Comparison of ENCODE assay signal across 28 mouse cellular contexts in the genomic region with DNA sequence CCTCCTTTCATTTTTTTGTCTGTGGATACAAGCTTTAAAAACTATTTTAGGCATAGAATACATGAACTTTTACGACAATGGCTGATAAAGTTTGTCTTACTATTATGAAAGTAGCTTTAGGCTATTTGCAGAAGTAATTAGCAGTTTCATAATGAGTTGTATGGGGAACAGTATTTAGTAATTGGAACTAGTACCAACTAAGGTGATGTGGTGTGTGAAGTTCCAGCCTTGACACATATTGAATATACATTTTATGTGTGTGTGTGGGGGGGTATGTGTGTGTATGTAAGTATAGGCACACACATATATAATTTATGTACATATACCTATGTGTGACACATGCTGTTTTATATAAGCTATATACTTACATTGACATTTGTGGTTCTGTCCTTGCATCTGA. TPM values are rescaled to one million over a fixed set of nuclear protein-coding genes. Genes with fewer than 3 reads are reported as not detected.
DNase-seq lines count a peak whose midpoint lies in the region; ATAC-seq and TF ChIP-seq lines count a peak whose summit lies in the region.
"Had no signal": no experiment of that assay in that cellular context is flagged by ENCODE, and none has a peak within 500 bp of the region (broad histone marks: within the 10 kb centered on the region; RNA-seq: fewer than 3 reads in every experiment).

No protein-coding gene starts in this region.

- no peak for TF ChIP-seq POLR2A in CH12.LX (IDR thresholded peaks at IDR 0.05; ENCODE audit: low read depth, low read length)

- intact Hi-C loops in left cerebral cortex, postnatal 4 days (cut with DNase I) = no loop called here

- ATAC-seq in granulocyte monocyte progenitor cell, adult 5-6 weeks (replicated peaks; ENCODE audit: poor library complexity, severe bottlenecking) = peak; percentile 95
- ATAC-seq in megakaryocyte progenitor cell, adult 5-6 weeks (replicated peaks; ENCODE audit: poor library complexity) = peak; percentile 76
- ATAC-seq: activated CD4-positive, CD25-positive, alpha-beta regulatory T cell, adult 4 months; CD4-positive, CD25-positive, alpha-beta regulatory T cell, adult 4 months; forebrain, embryonic 13.5 days; forebrain, embryonic 15.5 days; forebrain, postnatal 0 days; Patski had no signal

- no peak for TF ChIP-seq CTCF in CH12.LX (conservative IDR thresholded peaks at IDR 0.05 in 1 of 2, IDR thresholded peaks at IDR 0.05 in 1 of 2; ENCODE audit: low read depth in 2 of 2, low read length in 2 of 2)

- no peak for TF ChIP-seq RAD21 in CH12.LX (IDR thresholded peaks at IDR 0.05; ENCODE audit: low read depth, low read length)

- DNase-seq in CH12.LX (ENCODE audit: extremely low read depth) = no peak
- DNase-seq in splenic B cell, adult 2 months (ENCODE audit: low read depth, low spot score) = peak; percentile 31
- DNase-seq in thymus, postnatal 10 days (ENCODE audit: low spot score in 2 of 2) = no peak
- DNase-seq in Muller cell, postnatal 12 days (ENCODE audit: inconsistent ontology term) = no peak
- no peak for DNase-seq in kidney, postnatal 4 days
- no peak for DNase-seq in left cerebral cortex, postnatal 4 days
- DNase-seq: adrenal gland, adult 8-10 months; adrenal gland, postnatal 14 days; adrenal gland, postnatal 36 days; B cell, adult 2 months; cerebellum, adult 11-12 months; cerebellum, adult 2 months; cerebellum, adult 9-10 months; cerebellum, postnatal 10 days; cerebellum, postnatal 25 days; embryo, embryonic 11 days; forebrain, postnatal 0 days had no signal

- no peak overlapping the region for H3K9ac ChIP-seq in CH12.LX (ENCODE audit: insufficient read depth, low read depth)
- H3K9ac ChIP-seq: embryonic facial prominence, embryonic 13.5 days; embryonic facial prominence, embryonic 15.5 days; forebrain, embryonic 13.5 days; forebrain, embryonic 15.5 days; forebrain, postnatal 0 days had no signal

- H3K4me1 ChIP-seq in CH12.LX (ENCODE audit: control insufficient read depth in 1 of 2, insufficient read depth in 2 of 2) = peaks cover 6 to 15% of the 10 kb centered on the region in 2 experiments; a peak in 3 of 4 replicates
- H3K4me1 ChIP-seq: embryonic facial prominence, embryonic 13.5 days; embryonic facial prominence, embryonic 15.5 days; forebrain, embryonic 10.5 days; forebrain, embryonic 13.5 days; forebrain, embryonic 15.5 days had no signal

- 0 out of 2 replicates have a peak, but pooled peaks have one; percentile 30 for TF ChIP-seq EP300 in CH12.LX (IDR thresholded peaks at IDR 0.05; ENCODE audit: low read length)

- no peak overlapping the region for H3K4me2 ChIP-seq in CH12.LX (ENCODE audit: insufficient read depth, low read depth, poor library complexity, severe bottlenecking)
- H3K4me2 ChIP-seq: embryonic facial prominence, embryonic 13.5 days; embryonic facial prominence, embryonic 15.5 days; forebrain, embryonic 13.5 days; forebrain, embryonic 15.5 days had no signal

- no peaks in the 10 kb centered on the region for H3K36me3 ChIP-seq in CH12.LX (replicated peaks in 1 of 2; ENCODE audit: control insufficient read depth in 1 of 2, insufficient read depth in 1 of 2, low read length in 1 of 2)
- H3K36me3 ChIP-seq in splenic B cell, adult 2 months (ENCODE audit: control insufficient read depth, insufficient read depth, low read length, poor library complexity, severe bottlenecking) = no peaks in the 10 kb centered on the region
- H3K36me3 ChIP-seq: embryonic facial prominence, embryonic 13.5 days; embryonic facial prominence, embryonic 15.5 days; forebrain, embryonic 10.5 days; forebrain, embryonic 15.5 days had no signal

- no peaks in the 10 kb centered on the region for H3K79me2 ChIP-seq in CH12.LX (replicated peaks; ENCODE audit: control insufficient read depth, extremely low read depth, insufficient read depth, poor library complexity, severe bottlenecking)

- H3K9me3 ChIP-seq in CH12.LX (replicated peaks; ENCODE audit: low read length) = no peaks in the 10 kb centered on the region
- H3K9me3 ChIP-seq: embryonic facial prominence, embryonic 13.5 days; embryonic facial prominence, embryonic 15.5 days; forebrain, embryonic 10.5 days; forebrain, embryonic 13.5 days; forebrain, embryonic 15.5 days had no signal

- no peaks in the 10 kb centered on the region for H3K27me3 ChIP-seq in CH12.LX (replicated peaks)
- H3K27me3 ChIP-seq in splenic B cell, adult 2 months (ENCODE audit: control insufficient read depth, insufficient read depth, low read length, poor library complexity, severe bottlenecking) = no peaks in the 10 kb centered on the region
- H3K27me3 ChIP-seq: embryonic facial prominence, embryonic 13.5 days; embryonic facial prominence, embryonic 15.5 days; forebrain, embryonic 13.5 days; forebrain, embryonic 15.5 days; Patski had no signal

- in situ Hi-C loops in CH12.LX (cut with MboI; ENCODE audit: low pct_ligation_motif_present, low pct_unique_long_range_greater_than_20kb, low sequenced_read_pairs) = no loop called here

- dilution Hi-C loops in CH12.LX (cut with MboI; ENCODE audit: extremely low pct_ligation_motif_present, extremely low pct_unique_long_range_greater_than_20kb, low sequenced_read_pairs) = no loop called here

- no peak overlapping the region for H3K4me3 ChIP-seq in CH12.LX (replicated peaks in 1 of 3; ENCODE audit: low read depth in 2 of 3, low read length in 2 of 3, poor library complexity in 1 of 3)
- H3K4me3 ChIP-seq: embryonic facial prominence, embryonic 13.5 days; embryonic facial prominence, embryonic 15.5 days; erythroblast, embryonic 14.5 days; forebrain, embryonic 10.5 days; forebrain, embryonic 13.5 days; forebrain, embryonic 15.5 days had no signal

- no peak overlapping the region for H3K27ac ChIP-seq in CH12.LX (ENCODE audit: insufficient read depth, low read depth)
- H3K27ac ChIP-seq: embryonic facial prominence, embryonic 13.5 days; embryonic facial prominence, embryonic 15.5 days; forebrain, embryonic 10.5 days; forebrain, embryonic 13.5 days; forebrain, embryonic 15.5 days had no signal

TF ChIP-seq in CH12.LX, 34 proteins besides CTCF, POLR2A, EP300 and RAD21:
- TF ChIP-seq ETS1 (conservative IDR thresholded peaks at IDR 0.05; ENCODE audit: low read depth, low read length) (no peak), MYC (IDR thresholded peaks at IDR 0.05; ENCODE audit: low read depth, low read length) (no peak), JUND (conservative IDR thresholded peaks at IDR 0.05; ENCODE audit: low read depth, low read length) (peak; percentile 53; the same call in 1 of the 2 replicates)

RNA-seq across cellular contexts. Expression of gene Lekr1, which starts 14.6 kb away (rescaled TPM):
- total RNA-seq in CH12.LX (2012; rRNA removed) (0.92 and 1.4 TPM in 2 replicates), CH12.LX (2014; rRNA removed) (0.47 and 0.78 TPM in 2 replicates)
- polyA plus RNA-seq in CH12.LX (2012; ENCODE audit: insufficient read length, low read depth) = 0.17 and 0.26 TPM in 2 replicates
- total RNA-seq in granulocyte monocyte progenitor cell, adult 5-6 weeks (2014; fragmentation: Nextera tagmentation) = 1.9 and 2.7 TPM in 2 replicates
- total RNA-seq in granulocyte monocyte progenitor cell, adult 5-6 weeks (2017) = 5.9 and 11.2 TPM in 2 replicates
- total RNA-seq in megakaryocyte progenitor cell, adult 5-6 weeks (2015) = 3.4 and 4.7 TPM in 2 replicates
- total RNA-seq in megakaryocyte progenitor cell, adult 5-6 weeks (2017) = 3.2 and 5.2 TPM in 2 replicates
- 1 to 10 TPM; 5.9 to 6.7 TPM for total RNA-seq in left cerebral cortex, postnatal 4 days (2021)
- polyA plus RNA-seq: erythroblast, embryonic 14.5 days had no signal
